Mouse (Mus musculus) bone marrow macrophage, adult 2 months (primary cell): ENCODE data around the gene Fpr2.

ENCODE experiments used
- CTCF ChIP-seq: IDR thresholded peaks from 2 replicates; pipeline ENCODE4 v1.5.1; 2012; ENCODE audit warnings: low read depth, mild to moderate bottlenecking, low read length, moderate library complexity
- POLR2A ChIP-seq: IDR thresholded peaks from 2 replicates; pipeline ENCODE4 v1.6.1; 2012; ENCODE audit warnings: mild to moderate bottlenecking, low read depth, low read length, borderline replicate concordance

DNA sequence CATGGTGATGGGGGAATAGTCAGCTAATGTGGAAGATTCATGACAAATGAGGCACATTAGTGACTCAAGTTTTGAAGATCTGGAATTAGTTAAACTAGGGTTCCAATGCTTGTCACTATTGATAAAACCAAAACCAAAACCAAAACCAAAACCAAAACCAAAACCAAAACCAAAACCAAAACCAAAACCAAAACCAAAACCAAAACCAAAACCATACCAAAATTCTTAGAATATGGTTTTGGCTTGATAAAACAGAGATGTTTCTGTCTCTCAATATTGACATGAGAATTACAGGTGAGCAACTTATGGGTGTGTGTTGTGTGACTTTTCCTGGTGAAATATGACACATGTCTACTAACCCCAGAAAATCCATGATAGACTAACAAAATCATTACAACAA, 30.2 kb downstream of the Fpr2 start:
- TF ChIP-seq POLR2A: no peak
- TF ChIP-seq CTCF: no peak
